Mouse (Mus musculus): ENCODE data around the gene 1700029F12Rik.

The 1700029F12Rik gene

DNA sequence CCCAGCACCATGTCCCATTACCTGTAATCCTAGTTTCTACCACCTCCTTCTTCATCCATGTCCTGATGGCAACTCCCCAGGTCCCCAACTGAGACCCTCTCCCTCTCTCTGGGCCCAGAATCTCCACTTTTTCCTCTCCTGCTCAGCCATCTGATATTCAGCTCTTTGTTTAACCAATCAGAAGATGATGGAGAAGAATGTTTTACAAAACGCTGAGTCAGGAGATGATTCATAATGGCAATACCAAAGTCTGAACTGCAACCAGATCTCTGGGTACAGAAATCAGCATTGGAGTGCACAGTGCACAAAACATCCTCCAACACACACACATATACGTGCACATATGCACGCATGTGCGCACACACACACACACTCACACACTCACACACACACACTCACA lies 60.8 kb downstream of the 1700029F12Rik start:
- in situ Hi-C loops (cut with MseI, MboI): no loop called here
